Mouse (Mus musculus): ENCODE data around the gene Zmynd8.

Gene Zmynd8

GRCm38 (mm10) chr2:165880501-165881182, 18.2 kb downstream of the Zmynd8 start:
- peak; percentile 79 to 84 for DNase-seq (ENCODE audit: low spot score in 2 of 2)

- no peak for DNase-seq (ENCODE audit: low spot score in 2 of 2)
These were observed 19.2 kb downstream of the Zmynd8 start for GRCm38 (mm10) chr2:165879403-165880178.

DNA sequence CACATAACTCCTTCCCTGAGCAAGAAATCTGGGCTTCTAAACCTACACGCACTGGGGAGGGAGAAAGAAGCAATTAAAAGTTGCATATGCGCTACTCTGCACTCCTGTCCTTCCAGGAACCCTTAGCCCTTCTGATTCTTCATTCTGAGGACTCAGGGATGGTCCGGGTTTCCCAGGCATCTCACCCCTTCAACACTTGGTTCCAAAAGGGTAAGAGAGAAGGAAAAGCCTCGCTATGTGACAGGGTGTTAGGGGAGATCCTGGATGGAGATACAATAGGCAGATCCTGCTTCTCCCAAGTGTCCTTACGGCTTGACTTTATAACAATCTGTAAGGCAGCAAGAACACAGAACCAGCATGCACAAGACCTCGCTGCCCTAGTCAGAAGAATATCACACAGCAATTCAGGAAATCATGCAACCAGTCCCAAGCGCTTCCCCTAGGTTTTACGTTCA, 19.9 kb downstream of the Zmynd8 start:
- no peak for DNase-seq (ENCODE audit: low spot score in 2 of 2)

GRCm38 (mm10) chr2:165878021-165878585, 20.7 kb downstream of the Zmynd8 start:
- DNase-seq (ENCODE audit: low spot score in 2 of 2): no peak

DNA sequence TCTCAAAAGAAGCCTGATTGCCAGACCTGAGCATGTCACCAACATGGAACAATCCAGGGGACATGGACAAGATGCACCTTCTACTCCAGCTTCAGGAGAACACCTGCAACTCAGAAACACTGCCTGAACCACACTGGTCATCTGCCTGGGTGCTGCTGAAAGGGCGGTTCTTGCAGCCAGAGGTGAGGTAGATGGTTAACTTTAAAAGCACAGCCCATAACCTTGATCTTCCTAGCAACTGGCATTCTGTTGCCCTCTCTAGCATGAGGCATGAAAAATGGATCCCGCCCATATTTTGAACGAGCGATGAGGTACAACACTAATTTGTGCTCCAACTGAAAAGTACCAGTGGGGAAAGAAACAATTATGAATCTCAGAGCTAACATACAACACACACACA, 21.6 kb downstream of the Zmynd8 start:
- DNase-seq (ENCODE audit: low spot score in 2 of 2): no peak

DNA sequence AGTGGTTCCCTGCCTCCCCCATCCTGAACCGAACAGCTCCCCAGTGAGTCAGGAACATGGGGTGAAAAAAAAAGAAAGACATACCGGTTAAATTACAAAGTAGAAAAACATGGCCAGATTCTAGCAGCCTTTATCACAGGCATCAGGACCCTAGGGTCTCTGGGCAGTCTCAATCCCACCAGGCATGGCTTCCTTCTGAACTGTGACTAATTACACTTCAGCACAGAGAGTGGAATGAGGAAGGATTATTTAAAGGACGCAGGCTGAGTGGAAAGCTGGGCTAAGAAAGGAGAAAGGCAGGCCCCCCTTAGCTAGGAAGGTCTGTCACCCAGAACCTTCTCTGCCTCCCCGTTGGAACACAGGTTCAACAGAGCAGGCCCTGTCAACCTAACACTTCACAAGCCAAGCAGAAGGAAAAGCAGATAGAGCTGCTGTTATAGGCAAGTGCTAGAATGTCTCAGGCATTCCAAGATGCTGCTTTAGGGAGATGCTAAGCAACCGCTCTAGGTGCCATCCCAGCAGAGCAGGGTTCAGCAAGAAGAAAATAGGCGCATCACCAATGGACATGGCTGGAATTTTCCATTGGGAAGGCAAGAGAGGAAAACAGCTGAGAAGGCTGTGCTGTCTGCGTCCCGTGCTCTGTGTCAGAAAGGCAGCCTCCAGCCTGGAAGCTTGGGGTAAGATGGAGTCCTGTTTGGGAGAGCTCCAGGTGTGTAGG, 22.5 kb downstream of the Zmynd8 start:
- DNase-seq (ENCODE audit: low spot score in 2 of 2): no peak

DNA sequence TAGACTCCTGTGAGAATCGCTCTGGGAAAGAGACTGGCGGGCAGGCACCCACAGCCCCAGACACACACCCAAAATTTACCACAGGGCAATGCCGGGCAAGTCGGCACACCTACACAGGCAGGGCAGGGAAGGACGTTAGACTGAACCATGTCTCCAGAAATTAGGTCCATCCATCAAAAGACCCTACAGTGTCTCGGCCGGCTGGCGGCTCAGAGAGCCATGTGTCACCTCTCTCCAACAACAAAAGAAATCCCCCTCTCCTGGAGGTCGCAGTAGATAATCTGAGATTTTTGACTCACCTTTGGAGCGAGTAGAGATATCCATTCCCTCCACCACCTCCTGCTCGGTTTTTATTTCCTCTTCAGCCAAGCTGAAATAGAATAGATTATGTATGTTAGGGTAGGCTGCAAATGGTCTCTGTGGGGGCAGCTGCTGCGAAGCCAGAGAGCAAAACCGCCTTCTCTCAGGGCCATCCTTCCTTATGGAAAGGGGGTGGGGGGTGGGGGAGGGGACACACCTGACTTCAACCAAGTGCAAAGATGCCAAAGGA, 23.3 kb downstream of the Zmynd8 start:
- no peak for DNase-seq (ENCODE audit: low spot score in 2 of 2)

DNA sequence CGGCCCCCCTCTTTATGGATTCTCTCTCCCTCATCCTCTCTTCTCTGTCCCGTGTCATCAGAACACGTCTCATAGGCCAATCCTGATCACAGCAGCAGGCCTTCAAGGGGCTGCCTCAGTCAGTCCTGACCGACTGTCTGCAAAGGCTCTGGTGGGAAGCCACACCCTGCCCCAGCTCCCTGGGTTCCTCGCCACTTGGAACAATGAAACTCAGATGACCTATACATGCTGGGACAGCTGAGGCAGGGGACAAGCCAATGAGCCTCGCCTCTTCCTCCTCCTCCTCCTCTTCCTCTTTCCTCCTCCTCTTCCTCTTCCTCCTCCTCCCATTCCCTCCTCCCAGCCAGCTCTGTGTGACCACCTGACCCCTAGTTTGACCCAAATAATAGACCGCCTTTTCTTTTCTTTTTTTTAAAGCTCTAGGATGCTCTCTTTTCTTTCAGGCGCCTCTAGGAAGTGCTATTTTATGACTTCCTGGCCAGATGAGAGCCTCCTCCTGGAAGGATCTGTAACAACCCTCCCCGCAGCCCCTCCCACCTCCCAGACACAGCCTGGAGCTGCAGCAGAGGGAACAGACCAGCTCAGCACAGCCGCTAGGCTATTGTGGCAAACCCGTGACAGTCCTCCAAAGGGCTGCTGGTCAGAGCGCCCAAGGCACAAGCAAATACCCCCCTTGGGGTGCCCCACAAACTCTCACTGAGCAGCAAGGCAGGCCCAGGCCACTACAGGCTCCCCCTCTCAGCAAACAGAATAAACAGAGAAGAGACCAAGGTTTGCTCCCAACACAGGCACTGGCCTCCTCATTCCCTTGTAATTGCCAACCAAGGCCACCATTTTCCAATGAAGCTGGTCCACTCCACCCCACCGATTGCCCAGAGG, 24.1 kb downstream of the Zmynd8 start:
- peak; percentile 88 to 89 for DNase-seq (ENCODE audit: low spot score in 2 of 2)

DNA sequence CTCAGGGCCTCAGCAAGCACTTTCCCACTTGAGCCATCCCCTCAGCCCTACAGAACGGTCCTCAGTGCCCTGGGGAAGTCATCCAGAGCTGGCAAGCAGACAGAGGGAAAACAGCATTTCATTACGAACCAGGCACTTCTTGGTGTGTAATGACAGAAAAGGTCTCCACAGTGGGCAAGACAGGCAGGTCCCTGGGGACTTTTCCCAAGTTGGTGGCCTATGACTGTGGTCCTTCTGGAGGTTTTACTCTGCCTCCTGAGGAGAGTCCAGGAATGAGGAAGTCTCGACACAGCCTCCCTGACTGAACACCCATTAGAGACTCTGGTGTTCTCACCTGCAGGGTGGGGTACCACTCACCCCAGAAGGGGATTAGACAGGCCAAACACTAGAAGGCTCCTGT, 25.0 kb downstream of the Zmynd8 start:
- DNase-seq (ENCODE audit: low spot score in 2 of 2): no peak

DNA sequence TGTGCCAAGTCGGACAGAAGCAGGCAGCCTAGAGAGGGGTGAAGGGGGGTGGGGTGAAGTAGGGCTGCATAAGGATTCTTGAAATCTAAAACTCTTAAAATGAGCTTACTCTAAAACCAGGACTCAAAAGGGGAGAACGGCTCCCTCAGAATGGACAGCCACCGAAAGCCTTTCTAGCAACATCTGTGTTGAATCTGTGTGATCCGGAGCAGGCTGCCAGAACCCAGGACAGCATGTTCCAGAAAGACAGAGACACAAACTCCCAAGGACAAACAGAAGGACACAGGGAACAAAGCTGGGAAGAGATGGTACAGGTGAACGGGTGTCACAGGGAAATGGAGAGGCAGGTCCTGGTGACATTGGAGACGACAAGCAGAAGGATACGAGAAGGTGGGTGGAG, 25.6 kb downstream of the Zmynd8 start:
- peak in 1 of 2 experiments; percentile 67 for DNase-seq (ENCODE audit: low spot score in 2 of 2)

- DNase-seq (ENCODE audit: low spot score in 2 of 2): no peak
These were observed 29.6 kb downstream of the Zmynd8 start for GRCm38 (mm10) chr2:165869257-165869656.

- DNase-seq (ENCODE audit: low spot score in 2 of 2): peak; percentile 69 to 81
These were observed 30.2 kb downstream of the Zmynd8 start for GRCm38 (mm10) chr2:165868522-165869175.

- no peak for DNase-seq (ENCODE audit: low spot score in 2 of 2)
These were observed 31.3 kb downstream of the Zmynd8 start for GRCm38 (mm10) chr2:165867549-165867948.

DNA sequence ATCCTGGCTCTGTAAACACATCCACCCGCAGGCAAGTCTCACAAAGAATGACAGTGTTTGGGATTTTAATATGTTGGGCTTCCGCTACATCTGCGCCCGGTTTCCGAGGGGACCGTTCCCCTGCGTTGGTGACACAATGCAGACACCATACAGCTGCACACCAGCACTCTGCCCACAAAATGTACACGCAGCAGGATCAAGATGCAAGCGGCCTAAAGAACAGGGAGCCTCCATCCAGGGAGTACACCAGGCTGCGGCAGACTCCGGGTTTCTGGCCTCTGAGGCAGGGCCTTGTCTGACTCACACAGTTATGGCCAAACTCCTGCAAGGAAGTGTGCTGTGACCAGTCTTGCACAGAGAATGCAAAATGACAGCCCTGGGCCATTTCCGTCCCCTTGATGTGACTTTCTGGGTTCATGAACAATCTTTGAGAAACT, 31.8 kb downstream of the Zmynd8 start:
- DNase-seq (ENCODE audit: low spot score in 2 of 2): peak in 1 of 2 experiments; percentile 30

- no peak for DNase-seq (ENCODE audit: low spot score in 2 of 2)
These were observed 32.4 kb downstream of the Zmynd8 start for GRCm38 (mm10) chr2:165866412-165866811.

DNA sequence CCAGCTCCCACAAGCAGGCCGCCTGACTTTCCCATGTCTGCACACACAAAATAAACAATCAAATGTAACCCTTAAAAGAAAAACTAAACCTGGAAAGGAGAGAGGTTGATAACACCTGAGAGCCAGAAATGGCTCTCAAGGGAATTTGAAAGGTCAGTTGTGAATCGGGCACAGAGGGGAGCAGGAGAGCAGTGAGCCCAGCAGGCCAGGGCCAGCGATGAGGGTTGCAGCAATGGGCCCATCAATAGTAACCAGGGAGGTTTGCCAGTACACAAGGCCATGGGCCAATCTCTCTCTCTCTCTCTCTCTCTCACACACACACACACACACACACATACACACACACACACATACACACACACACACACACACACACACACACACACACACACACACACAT, 34.0 kb downstream of the Zmynd8 start:
- no peak for DNase-seq (ENCODE audit: low spot score in 2 of 2)

- DNase-seq (ENCODE audit: low spot score in 2 of 2): no peak
These were observed 36.9 kb downstream of the Zmynd8 start for GRCm38 (mm10) chr2:165861683-165862594.

DNA sequence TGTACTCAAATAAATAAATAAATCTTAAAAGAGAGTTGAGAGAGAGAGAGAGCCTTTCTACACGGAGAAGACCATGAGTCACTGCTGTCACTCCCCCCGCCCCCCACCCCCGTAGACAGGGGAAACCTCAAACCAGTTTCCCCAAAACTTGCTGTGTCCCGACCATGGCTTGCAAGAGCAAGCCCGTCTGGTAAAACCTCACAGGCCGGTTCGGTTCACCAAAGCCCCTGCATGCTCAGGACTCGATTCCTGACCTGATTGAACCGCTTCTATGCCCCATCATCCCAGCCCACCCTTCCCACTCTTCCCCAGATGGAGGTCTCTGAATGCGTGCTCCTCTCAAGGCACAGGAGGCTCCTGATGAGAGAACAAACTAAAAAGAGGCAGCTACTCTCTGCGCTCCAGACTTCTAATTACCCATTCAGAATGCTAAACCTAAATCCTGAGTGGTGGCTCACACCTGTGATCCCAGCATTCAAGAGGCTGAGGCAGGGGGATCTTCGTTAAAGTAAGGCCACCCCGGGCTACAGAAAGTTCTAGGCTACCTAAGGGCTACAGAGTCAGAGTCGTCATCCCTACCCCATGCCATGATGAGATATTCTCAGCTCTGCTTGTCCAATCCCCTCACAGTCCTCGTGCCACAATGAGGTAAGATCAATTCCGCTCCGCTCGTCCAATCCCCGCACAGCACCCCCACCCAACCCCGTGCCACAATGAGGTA, 37.7 kb downstream of the Zmynd8 start:
- DNase-seq (ENCODE audit: low spot score in 2 of 2): no peak

DNA sequence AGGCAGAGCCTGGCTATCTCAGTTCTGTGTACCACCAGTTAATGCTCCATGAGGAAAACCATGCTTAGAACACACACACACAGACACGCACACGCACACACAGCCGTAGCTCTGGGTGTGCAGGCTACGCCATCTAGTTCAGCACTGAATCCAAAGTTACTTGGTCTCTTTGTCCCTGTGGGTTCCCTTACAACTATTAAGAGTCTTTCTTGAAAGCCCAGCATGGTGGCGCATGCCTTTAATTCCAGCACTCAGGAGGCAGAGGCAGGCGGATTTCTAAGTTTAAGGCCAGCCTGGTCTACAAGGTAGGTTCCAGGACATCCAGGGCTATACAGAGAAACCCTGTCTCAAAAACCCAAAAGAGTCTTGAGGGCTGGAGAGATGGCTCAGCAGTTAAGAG, 38.4 kb downstream of the Zmynd8 start:
- no peak for DNase-seq (ENCODE audit: low spot score in 2 of 2)

Data from heart, adult 9 months (tissue).